Mouse (Mus musculus): Measurements from ENCODE around the gene Aup1.
A peak's percentile ranks its signal among the peaks of the same experiment; 100 is the strongest.

The Aup1 gene

GRCm38 (mm10) chr6:83069488-83070246, 15.3 kb downstream of the Aup1 start:
- DNase-seq (ENCODE audit: low spot score in 2 of 2): no peak

GRCm38 (mm10) chr6:83070247-83070310, 15.8 kb downstream of the Aup1 start, which contains the start of gene Tlx2:
Gene Tlx2, minus strand, starts transcription at chr6:83070293.
- DNase-seq (ENCODE audit: low spot score in 2 of 2): no peak

DNA sequence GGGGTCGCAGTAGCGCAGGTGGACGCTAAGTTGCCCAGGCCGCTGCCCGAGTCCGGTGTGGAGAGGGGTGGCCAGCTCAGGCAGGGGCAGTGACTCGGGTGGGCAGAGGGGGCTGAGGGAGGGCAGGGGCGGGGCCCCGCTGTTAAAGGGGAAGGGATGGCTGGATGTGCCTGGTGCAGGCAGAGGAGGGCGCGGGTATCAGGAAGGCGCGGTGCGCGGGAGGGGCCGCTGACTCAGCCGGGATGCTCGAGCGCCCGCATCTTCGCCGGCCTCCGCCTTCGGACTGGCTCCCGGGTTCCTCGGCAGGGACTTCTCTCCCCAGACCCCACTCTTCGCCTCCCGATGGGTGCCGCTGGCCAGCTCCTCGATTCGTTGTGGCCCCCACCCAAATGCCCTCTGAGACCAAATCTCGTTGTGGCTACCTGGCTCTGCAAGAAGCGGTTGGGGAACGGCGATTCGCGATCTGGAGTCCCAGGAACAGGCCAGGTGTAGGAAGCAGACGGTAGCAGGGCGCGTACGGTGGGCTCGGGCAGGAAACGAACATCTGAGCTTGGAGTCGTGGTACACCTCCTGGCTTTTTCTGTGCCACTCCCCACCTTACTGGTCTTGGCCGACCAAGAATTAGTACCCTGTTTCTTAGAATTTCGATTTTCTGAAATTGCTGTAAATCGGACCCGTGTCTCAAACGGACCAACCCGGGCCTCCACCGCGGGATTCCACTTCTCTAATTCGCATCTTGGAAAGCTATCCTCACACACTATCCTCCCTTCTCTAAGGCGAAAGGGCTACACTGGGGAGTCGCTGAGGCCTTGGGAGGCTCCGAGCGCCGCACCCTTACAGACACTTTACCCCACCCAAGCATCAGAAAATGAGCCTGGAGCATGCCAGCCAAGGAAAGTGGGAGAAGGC, 16.2 kb downstream of the Aup1 start:
- DNase-seq (ENCODE audit: low spot score in 2 of 2): no peak

DNA sequence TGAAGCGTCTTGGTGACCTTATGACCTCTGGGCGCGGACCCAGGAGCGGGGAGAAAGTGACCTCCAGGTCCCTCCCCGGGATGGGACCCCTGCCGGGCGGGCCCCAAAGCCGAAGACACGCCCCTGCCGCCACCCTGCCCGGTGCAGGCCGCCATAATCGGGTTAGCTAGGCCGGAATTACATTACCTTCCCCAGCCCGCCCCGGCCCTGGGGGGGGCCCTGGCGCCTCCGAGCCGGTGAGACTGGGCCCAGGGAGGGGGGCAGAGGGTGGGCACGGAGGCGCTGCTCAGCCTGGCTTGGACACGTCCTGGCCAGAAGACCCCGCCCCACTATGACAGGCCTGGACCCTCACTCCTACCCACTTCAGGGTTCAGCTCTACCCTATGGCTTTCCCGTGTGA, 16.9 kb downstream of the Aup1 start:
- DNase-seq (ENCODE audit: low spot score in 2 of 2): no peak

GRCm38 (mm10) chr6:83074979-83075378, 20.7 kb downstream of the Aup1 start:
- no peak for DNase-seq (ENCODE audit: low spot score in 2 of 2)

DNA sequence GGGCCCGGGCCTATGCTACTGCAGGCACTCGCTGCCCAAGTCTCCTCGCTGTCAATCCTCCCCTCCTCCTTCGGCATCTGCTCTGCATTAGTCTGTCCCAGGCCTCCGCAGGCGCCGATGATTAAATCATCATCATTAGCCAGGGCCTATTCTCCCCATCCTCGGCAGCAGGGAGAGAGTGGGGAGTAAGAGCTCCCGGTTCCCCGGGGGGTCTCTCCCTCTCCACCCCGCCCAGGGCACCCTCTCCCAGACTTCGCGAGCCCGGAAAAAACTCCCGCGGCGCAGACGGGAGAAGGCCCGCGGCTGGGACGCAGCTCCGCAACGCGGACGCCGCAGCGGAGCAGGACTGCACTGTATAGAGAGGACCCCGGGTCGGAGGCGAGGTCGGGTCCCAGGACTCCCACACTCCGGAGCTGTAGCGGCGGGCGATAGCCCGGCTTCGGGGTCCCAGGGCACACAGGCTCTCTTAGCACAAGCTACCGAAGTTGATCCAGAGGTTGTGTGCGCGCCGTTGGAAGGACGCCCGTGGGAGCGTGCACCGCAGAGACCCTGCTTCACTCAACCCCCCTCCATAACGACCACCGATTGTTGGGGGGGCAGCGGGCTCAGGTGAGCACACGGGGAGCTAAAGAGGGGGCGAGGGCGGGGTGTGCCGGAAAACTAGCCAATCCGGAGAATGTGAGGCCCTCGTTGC, 23.5 kb downstream of the Aup1 start, which contains the start of gene Pcgf1:
Gene Pcgf1 (plus strand): TSS at position 240 of the 694 bp plus-strand sequence.
- DNase-seq (ENCODE audit: low spot score in 2 of 2): peak in 1 of 2 experiments; percentile 49

DNA sequence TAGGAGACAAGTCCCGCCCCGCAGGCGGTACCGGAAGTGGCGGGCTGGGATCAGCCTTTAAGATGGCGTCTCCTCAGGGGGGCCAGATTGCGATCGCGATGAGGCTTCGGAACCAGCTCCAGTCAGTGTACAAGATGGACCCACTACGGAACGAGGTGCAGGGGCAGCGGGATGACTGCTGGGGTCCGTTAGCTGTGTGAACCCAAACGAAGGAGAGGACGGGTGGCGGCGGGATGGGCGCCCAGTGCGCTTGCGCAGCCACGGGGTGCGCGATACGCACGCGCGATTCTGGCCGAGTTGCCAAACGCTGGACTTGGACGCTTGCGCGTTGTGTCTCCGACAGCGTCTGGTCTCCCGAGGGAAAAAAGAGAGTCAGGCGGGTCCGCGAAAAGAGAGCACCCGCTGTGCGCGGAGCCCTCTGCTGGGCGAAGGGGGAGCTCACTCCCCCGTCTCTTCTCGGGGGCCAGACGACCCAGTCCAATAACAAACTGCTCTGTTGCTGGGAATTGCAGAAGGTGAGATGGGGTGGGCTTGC, 24.1 kb downstream of the Aup1 start:
- DNase-seq (ENCODE audit: low spot score in 2 of 2): peak; percentile 93 to 99

- no peak for DNase-seq (ENCODE audit: low spot score in 2 of 2)
Measured at GRCm38 (mm10) chr6:83080210-83080609, 25.9 kb downstream of the Aup1 start.

DNA sequence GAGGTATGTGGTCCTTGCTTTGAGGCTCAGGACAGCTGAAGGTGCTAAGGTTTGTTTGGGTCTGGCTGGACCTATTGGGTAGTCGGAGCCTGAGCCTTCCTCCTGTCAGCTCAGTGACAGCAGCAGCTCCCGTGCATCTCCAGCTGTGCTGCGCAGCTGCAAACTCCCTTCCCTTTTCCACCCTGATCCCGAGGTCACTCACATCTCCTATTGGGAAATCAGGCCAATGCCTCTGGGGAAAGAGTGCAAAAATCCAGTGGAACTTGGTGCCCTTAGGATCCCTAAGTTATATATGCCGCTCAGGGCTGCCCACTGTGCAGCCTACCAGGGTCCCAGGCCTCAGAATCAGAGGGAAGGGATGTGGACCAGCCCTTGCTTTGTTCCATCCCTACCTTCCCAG, 29.2 kb downstream of the Aup1 start:
- DNase-seq (ENCODE audit: low spot score in 2 of 2): no peak

- no peak for DNase-seq (ENCODE audit: low spot score in 2 of 2)
Measured at GRCm38 (mm10) chr6:83084477-83084876, 30.2 kb downstream of the Aup1 start.

- no peak for DNase-seq (ENCODE audit: low spot score in 2 of 2)
Measured at GRCm38 (mm10) chr6:83086121-83087035, 32.1 kb downstream of the Aup1 start, which contains the start of gene Lbx2. Gene Lbx2, plus strand, starts transcription at chr6:83086367.

DNA sequence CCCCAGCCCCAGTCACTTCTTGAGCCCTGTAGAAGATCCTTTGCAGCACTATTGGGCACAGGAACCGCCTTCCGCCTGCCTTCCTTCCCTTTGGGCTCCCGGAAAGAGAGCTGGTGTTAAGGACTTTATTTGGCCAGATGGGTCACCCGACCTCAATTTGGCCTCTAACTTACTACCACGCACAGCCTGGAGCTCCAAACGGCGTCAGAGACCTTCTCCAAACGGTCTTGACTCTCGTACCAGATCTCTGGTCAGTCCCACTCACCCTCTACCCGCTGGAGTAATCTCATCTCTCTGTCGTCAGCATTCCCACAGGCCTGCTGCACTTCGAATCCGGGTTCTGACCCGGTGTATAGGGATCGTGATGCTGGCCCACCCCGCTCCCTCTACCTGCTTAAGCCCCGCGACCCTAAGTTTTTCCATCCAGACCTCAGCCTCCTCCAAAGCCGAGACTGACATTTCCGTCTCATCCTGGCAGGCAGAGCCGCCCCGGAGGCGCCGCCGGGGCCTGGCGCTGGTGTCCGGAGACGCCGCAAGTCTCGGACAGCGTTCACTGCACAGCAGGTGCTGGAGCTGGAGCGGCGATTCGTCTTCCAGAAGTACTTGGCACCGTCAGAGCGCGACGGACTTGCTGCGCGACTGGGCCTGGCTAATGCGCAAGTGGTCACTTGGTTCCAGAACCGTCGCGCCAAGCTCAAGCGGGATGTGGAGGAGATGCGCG, 33.0 kb downstream of the Aup1 start:
- no peak for DNase-seq (ENCODE audit: low spot score in 2 of 2)

- DNase-seq (ENCODE audit: low spot score in 2 of 2): no peak
Measured at GRCm38 (mm10) chr6:83087926-83088260, 33.6 kb downstream of the Aup1 start.

GRCm38 (mm10) chr6:83092416-83093127, 38.3 kb downstream of the Aup1 start:
- no peak for DNase-seq (ENCODE audit: low spot score in 2 of 2)

DNA sequence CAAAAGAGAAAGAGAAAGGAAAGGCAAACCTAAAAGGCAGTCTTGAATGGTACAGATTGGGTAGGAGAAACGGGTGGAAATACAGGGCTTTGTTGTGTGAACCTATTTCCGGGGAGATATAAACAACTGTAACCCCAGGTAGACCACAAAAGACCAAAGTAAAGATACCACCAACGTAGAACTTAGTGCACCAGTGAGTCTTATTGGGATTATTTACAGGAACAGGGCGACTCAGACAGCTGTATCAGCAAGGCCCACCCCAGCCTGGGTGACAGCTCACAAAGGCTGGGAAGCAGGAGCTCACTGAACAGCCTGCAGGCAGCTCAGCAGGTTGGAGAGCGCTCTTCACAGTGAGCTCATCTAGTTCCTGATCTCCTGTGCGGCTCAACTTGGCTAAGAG, 41.6 kb downstream of the Aup1 start:
- DNase-seq (ENCODE audit: low spot score in 2 of 2): no peak

DNA sequence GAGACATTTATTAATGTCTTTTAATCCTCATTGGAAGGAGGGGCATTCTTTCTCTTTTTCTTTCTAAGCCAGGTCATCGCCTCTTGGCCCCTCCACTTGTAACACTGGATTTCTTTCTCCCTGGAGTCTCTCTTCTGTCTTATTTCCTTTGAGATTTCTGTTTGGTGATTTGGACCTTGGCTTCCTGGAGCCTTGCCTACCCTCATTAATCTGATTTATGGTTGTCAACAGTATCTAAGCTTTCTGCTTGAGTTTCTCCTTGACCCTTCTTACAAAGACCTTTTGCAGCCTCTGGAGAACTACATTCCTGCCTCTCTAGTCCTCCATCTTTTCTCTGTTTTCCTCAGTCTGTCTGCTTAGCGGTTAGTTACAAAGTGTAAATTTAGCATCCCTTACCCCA, 44.1 kb downstream of the Aup1 start:
- DNase-seq (ENCODE audit: low spot score in 2 of 2): no peak

GRCm38 (mm10) chr6:83101316-83101687, 47.0 kb downstream of the Aup1 start, which contains the start of the genes Ccdc142 and Gm42688:
Gene Ccdc142, plus strand, starts transcription at chr6:83101601.
Gene Gm42688, plus strand, starts transcription at chr6:83101617.
- DNase-seq (ENCODE audit: low spot score in 2 of 2): peak; percentile 81 to 93

GRCm38 (mm10) chr6:83101688-83102556, 47.6 kb downstream of the Aup1 start:
- peak in 1 of 2 experiments; percentile 43 for DNase-seq (ENCODE audit: low spot score in 2 of 2)

- no peak for DNase-seq (ENCODE audit: low spot score in 2 of 2)
Measured at GRCm38 (mm10) chr6:83103130-83103650, 48.9 kb downstream of the Aup1 start.
